Mouse (Mus musculus) brain, embryonic 14.5 days (tissue): Measurements from ENCODE around the gene Iqsec2.

Experiments
- CTCF ChIP-seq: fragments of 200-500 bp; IDR thresholded peaks from 2 replicates; pipeline ENCODE4 v1.5.1; 2012; ENCODE audit warnings: inconsistent platforms, mild to moderate bottlenecking, moderate library complexity, borderline replicate concordance; ENCODE audit not compliant: insufficient read depth, insufficient read length; ENCODE audit errors: extremely low read depth
- POLR2A ChIP-seq: fragments of 200-500 bp; IDR thresholded peaks from 2 replicates; pipeline ENCODE4 v1.6.1; 2012; ENCODE audit warnings: mild to moderate bottlenecking, inconsistent platforms, borderline replicate concordance; ENCODE audit not compliant: poor library complexity, insufficient read depth, insufficient read length, severe bottlenecking; ENCODE audit errors: extremely low read depth

GRCm38 (mm10) chrX:152197814-152198648 is 54.0 kb downstream of the Iqsec2 start:
- TF ChIP-seq POLR2A (no peak), CTCF (no peak)
